Mouse (Mus musculus) MEL (cell line): ENCODE measurements around the gene Cdc42bpa. TPM values are rescaled to one million over a fixed set of nuclear protein-coding genes. Genes with fewer than 3 reads are reported as not detected.

Experiments
- DNase-seq: peaks from one replicate; pipeline ENCODE4 v3.0.0; 2011; ENCODE audit warnings: low read depth, low spot score
- H3K27ac ChIP-seq: 2 replicates; pipeline ENCODE4 v1.5.1; 2012; ENCODE audit warnings: low read depth, mild to moderate bottlenecking, control low read depth, low read length, moderate library complexity; ENCODE audit not compliant: control insufficient read depth
- H3K27me3 ChIP-seq, 2 experiments: fragments of 150-350 bp in 1 of 2; sonication (generic) in 1 of 2; 2 replicates each; pipeline ENCODE4 v1.6.1; 2012; ENCODE audit warnings: low read length in 2 of 2, mild to moderate bottlenecking in 2 of 2, improper control_type of control experiment in 1 of 2, moderate library complexity in 1 of 2; ENCODE audit not compliant: insufficient read depth in 2 of 2, control insufficient read depth in 1 of 2
- H3K36me3 ChIP-seq, 2 experiments: 2 replicates each; pipeline ENCODE4 v1.6.1; 2012 to 2014; ENCODE audit warnings: low read length in 2 of 2, improper control_type of control experiment in 1 of 2, inconsistent platforms in 1 of 2, mild to moderate bottlenecking in 1 of 2; ENCODE audit not compliant: insufficient read depth in 2 of 2, control insufficient read depth in 1 of 2
- H3K4me1 ChIP-seq, 2 experiments: fragments of 150-350 bp in 1 of 2; sonication (generic) in 1 of 2; 2 replicates each; pipeline ENCODE4 v1.6.1; 2012; ENCODE audit warnings: low read length in 2 of 2, improper control_type of control experiment in 1 of 2, mild to moderate bottlenecking in 1 of 2; ENCODE audit not compliant: insufficient read depth in 2 of 2, control insufficient read depth in 1 of 2
- H3K4me3 ChIP-seq, 2 experiments: fragments of 150-350 bp in 1 of 2; sonication (generic) in 1 of 2; 2 replicates each; pipeline ENCODE4 v1.5.1; 2012; ENCODE audit warnings: low read depth in 2 of 2, low read length in 2 of 2, mild to moderate bottlenecking in 2 of 2, moderate library complexity in 2 of 2, control low read depth in 1 of 2, improper control_type of control experiment in 1 of 2; ENCODE audit not compliant: control insufficient read depth in 1 of 2, insufficient read depth in 1 of 2
- H3K79me2 ChIP-seq: 2 replicates; pipeline ENCODE4 v1.6.1; 2012; ENCODE audit warnings: mild to moderate bottlenecking, low read length, moderate library complexity; ENCODE audit not compliant: control insufficient read depth, poor library complexity, insufficient read depth
- H3K9ac ChIP-seq: 2 replicates; pipeline ENCODE4 v1.6.1; 2012; ENCODE audit warnings: low read depth, mild to moderate bottlenecking, control low read depth, low read length, moderate library complexity; ENCODE audit not compliant: control insufficient read depth, poor library complexity, severe bottlenecking
- H3K9me3 ChIP-seq: fragments of 150-350 bp; sonication (generic); replicated peaks from 2 replicates; pipeline ENCODE4 v1.6.1; 2012; ENCODE audit warnings: mild to moderate bottlenecking, low read length, improper control_type of control experiment, moderate library complexity; ENCODE audit not compliant: insufficient read depth
- CHD1 ChIP-seq: IDR thresholded peaks from 2 replicates; pipeline ENCODE4 v1.6.1; 2012; ENCODE audit warnings: low read depth, mild to moderate bottlenecking, inconsistent platforms, low read length, improper control_type of control experiment
- CHD2 ChIP-seq: IDR thresholded peaks from 2 replicates; pipeline ENCODE4 v1.6.1; 2011; ENCODE audit warnings: low read length, improper control_type of control experiment
- ELF1 ChIP-seq: IDR thresholded peaks from 2 replicates; pipeline ENCODE4 v1.6.1; 2014; ENCODE audit warnings: low read depth, mild to moderate bottlenecking, inconsistent platforms, low read length, improper control_type of control experiment, moderate library complexity
- EP300 ChIP-seq, 2 experiments: IDR thresholded peaks; 2 replicates each; pipeline ENCODE4 v1.6.1; 2011; ENCODE audit warnings: improper control_type of control experiment in 2 of 2, low read length in 2 of 2, low read depth in 1 of 2, mild to moderate bottlenecking in 1 of 2
- ETS1 ChIP-seq: IDR thresholded peaks from 2 replicates; pipeline ENCODE4 v1.6.1; 2012; ENCODE audit warnings: low read depth, mild to moderate bottlenecking, inconsistent platforms, low read length, improper control_type of control experiment, moderate library complexity
- GATA1 ChIP-seq: IDR thresholded peaks from 2 replicates; pipeline ENCODE4 v1.6.1; 2011; ENCODE audit warnings: low read depth, low read length, improper control_type of control experiment
- JUND ChIP-seq: IDR thresholded peaks from 2 replicates; pipeline ENCODE4 v1.6.1; 2011; ENCODE audit warnings: low read depth, mild to moderate bottlenecking, improper control_type of control experiment, low read length
- MAFK ChIP-seq: IDR thresholded peaks from 2 replicates; pipeline ENCODE4 v1.6.1; 2011; ENCODE audit warnings: low read depth, mild to moderate bottlenecking, low read length, improper control_type of control experiment, borderline replicate concordance
- MAX ChIP-seq: IDR thresholded peaks from 2 replicates; pipeline ENCODE4 v1.6.1; 2011; ENCODE audit warnings: low read length, improper control_type of control experiment
- MEF2A ChIP-seq: IDR thresholded peaks from 2 replicates; pipeline ENCODE4 v1.6.1; 2014; ENCODE audit warnings: low read depth, mild to moderate bottlenecking, inconsistent platforms, low read length, improper control_type of control experiment; ENCODE audit not compliant: poor library complexity, insufficient replicate concordance, severe bottlenecking; ENCODE audit errors: extremely low read depth
- POLR2A ChIP-seq, 2 experiments: IDR thresholded peaks; 2 replicates each; pipeline ENCODE4 v1.6.1; 2011 to 2012; ENCODE audit warnings: low read length in 2 of 2, mild to moderate bottlenecking in 2 of 2, control low read depth in 1 of 2, improper control_type of control experiment in 1 of 2, low read depth in 1 of 2, moderate library complexity in 1 of 2; ENCODE audit not compliant: control insufficient read depth in 1 of 2, insufficient read depth in 1 of 2, poor library complexity in 1 of 2
- RCOR1 ChIP-seq: IDR thresholded peaks from 2 replicates; pipeline ENCODE4 v1.6.1; 2012; ENCODE audit warnings: low read depth, mild to moderate bottlenecking, inconsistent platforms, low read length, improper control_type of control experiment
- SIN3A ChIP-seq: IDR thresholded peaks from 2 replicates; pipeline ENCODE4 v1.6.1; 2012; ENCODE audit warnings: low read length, improper control_type of control experiment, inconsistent platforms
- TAL1 ChIP-seq: IDR thresholded peaks from 2 replicates; pipeline ENCODE4 v1.6.1; 2012; ENCODE audit warnings: mild to moderate bottlenecking, inconsistent platforms, low read length, moderate library complexity, mixed read lengths
- TBP ChIP-seq: IDR thresholded peaks from 2 replicates; pipeline ENCODE4 v1.8.0; 2011; ENCODE audit warnings: low read depth, low read length, improper control_type of control experiment
- TCF12 ChIP-seq: IDR thresholded peaks from 2 replicates; pipeline ENCODE4 v1.6.1; 2014; ENCODE audit warnings: low read depth, mild to moderate bottlenecking, inconsistent platforms, low read length, improper control_type of control experiment, moderate library complexity
- UBTF ChIP-seq: IDR thresholded peaks from 2 replicates; pipeline ENCODE4 v1.6.1; 2012; ENCODE audit warnings: low read depth, mild to moderate bottlenecking, inconsistent platforms, low read length, improper control_type of control experiment, moderate library complexity, borderline replicate concordance; ENCODE audit not compliant: insufficient read depth
- USF1 ChIP-seq: IDR thresholded peaks from 2 replicates; pipeline ENCODE4 v1.6.1; 2014; ENCODE audit warnings: low read depth, mild to moderate bottlenecking, inconsistent platforms, low read length, improper control_type of control experiment, moderate library complexity
- ZC3H11A ChIP-seq: IDR thresholded peaks from 2 replicates; pipeline ENCODE4 v1.6.1; 2012; ENCODE audit warnings: low read depth, mild to moderate bottlenecking, inconsistent platforms, low read length, improper control_type of control experiment
- ZKSCAN1 ChIP-seq: IDR thresholded peaks from 2 replicates; pipeline ENCODE4 v1.6.1; 2012; ENCODE audit warnings: low read depth, mild to moderate bottlenecking, inconsistent platforms, low read length, improper control_type of control experiment, moderate library complexity
- ZMIZ1 ChIP-seq: IDR thresholded peaks from 2 replicates; pipeline ENCODE4 v1.6.1; 2012; ENCODE audit warnings: low read depth, mild to moderate bottlenecking, inconsistent platforms, low read length, improper control_type of control experiment, moderate library complexity
- ZNF384 ChIP-seq: IDR thresholded peaks from 2 replicates; pipeline ENCODE4 v1.6.1; 2012; ENCODE audit warnings: low read depth, mild to moderate bottlenecking, inconsistent platforms, low read length, improper control_type of control experiment
- polyA plus RNA-seq, 2 experiments: library from polyadenylated mRNA; stranded (reverse) in 1 of 2; unstranded in 1 of 2; fragments of >175 nt in 1 of 2; fragments of >200 nt in 1 of 2; gene quantifications; 2 replicates each; pipeline versions ENCODE4 v1.2.1 to v1.2.4; 2012; ENCODE audit warnings: low replicate concordance in 2 of 2, low read depth in 1 of 2; ENCODE audit not compliant: insufficient read length in 2 of 2, insufficient read depth in 1 of 2, missing spikeins in 1 of 2
- total RNA-seq: library from RNA; depleted of rRNA; stranded (reverse); fragments of 300-350 nt; gene quantifications from 2 replicates; pipeline ENCODE4 v1.2.3, GENCODE M21; 2012

Gene Cdc42bpa
- total and polyA plus RNA-seq, 3 experiments, result 7.7 to 14.6 TPM; not detected in 1

- TF ChIP-seq TBP (no peak), GATA1 (0 out of 2 replicates have a peak, but pooled peaks have one; percentile 37)
- TF ChIP-seq, all 39 proteins: peak for 1
- H3K27me3 ChIP-seq, result no peaks in the 10 kb centered on the region
- no peak for DNase-seq
- no peak overlapping the region for H3K27ac ChIP-seq
- H3K36me3 ChIP-seq, result 0 out of 4 replicates have a peak, but pooled peaks cover 0 to 2% of the 10 kb centered on the region in 2 experiments
- no peak overlapping the region for H3K4me3 ChIP-seq
- no peaks in the 10 kb centered on the region for H3K9me3 ChIP-seq
- no peaks in the 10 kb centered on the region for H3K79me2 ChIP-seq
- H3K9ac ChIP-seq, result no peak overlapping the region
- H3K4me1 ChIP-seq, result no peaks in the 10 kb centered on the region; a peak in 1 of 4 replicates
Observed at GRCm38 (mm10) chr1:179981680-179982079, 21.4 kb downstream of the Cdc42bpa start.

DNA sequence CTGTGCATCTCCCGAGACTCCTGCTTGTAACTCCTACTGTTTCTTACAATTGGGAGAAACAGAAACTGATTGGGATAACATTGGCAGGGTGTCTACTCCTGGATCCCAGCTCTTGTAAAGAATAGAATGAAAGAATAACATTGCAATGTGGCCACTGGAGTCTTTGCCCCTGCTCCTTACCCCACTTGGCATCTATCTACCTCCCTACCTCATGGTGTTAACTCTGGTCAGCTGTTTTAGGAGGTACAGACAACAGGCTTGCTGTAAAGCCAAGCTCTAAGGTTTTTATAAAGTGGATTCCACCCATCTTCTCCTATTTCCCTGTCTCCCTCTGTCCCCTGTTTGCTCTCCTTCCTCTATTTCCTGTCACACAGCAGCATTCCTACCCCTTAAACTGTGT lies 21.9 kb downstream of the Cdc42bpa start:
- H3K27ac ChIP-seq, result no peak overlapping the region
- H3K36me3 ChIP-seq, result 0 out of 4 replicates have a peak, but pooled peaks cover 0 to 2% of the 10 kb centered on the region in 2 experiments
- no peak overlapping the region for H3K9ac ChIP-seq

DNA sequence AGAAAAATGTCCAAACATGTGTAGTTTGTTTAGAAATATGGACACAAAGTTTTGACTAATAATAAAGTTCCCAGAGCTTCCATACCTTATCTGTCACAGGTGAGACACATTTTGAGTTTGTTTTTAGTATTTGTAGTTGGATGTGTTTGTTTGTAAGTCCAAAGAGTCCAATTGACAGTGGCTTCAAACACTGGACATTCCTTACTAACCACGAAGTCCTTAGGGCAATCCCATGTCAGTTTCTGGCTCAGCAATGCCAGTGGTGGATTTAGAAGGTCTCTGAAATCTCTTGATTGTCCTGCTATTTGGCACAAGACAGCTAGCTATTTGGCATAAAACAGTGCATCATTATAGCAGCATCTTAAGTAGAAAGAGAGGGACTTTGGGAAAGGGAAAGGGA lies 22.7 kb downstream of the Cdc42bpa start:
- 0 out of 4 replicates have a peak, but pooled peaks cover 0 to 2% of the 10 kb centered on the region in 2 experiments for H3K36me3 ChIP-seq
- no peak for DNase-seq
- TF ChIP-seq EP300 (IDR thresholded peaks at IDR 0.05; ENCODE audit: low read depth in 1 of 2, low read length in 2 of 2) (no peak), TAL1 (no peak), RCOR1 (no peak), ZNF384 (no peak), MEF2A (no peak), ELF1 (no peak), UBTF (no peak)
- TF ChIP-seq, all 39 proteins: peak for 0
- Histone ChIP-seq H3K4me3 (no peak overlapping the region), H3K9ac (no peak overlapping the region), H3K4me1 (no peaks in the 10 kb centered on the region; a peak in 1 of 4 replicates), H3K79me2 (no peaks in the 10 kb centered on the region), H3K9me3 (no peaks in the 10 kb centered on the region), H3K27ac (no peak overlapping the region), H3K27me3 (no peaks in the 10 kb centered on the region)

More for the DNA sequence above, 21.9 kb downstream of the Cdc42bpa start:
- H3K79me2 ChIP-seq, result no peaks in the 10 kb centered on the region
- H3K4me3 ChIP-seq, result no peak overlapping the region
- H3K27me3 ChIP-seq, result no peaks in the 10 kb centered on the region
- no peaks in the 10 kb centered on the region for H3K9me3 ChIP-seq
- DNase-seq, result no peak
- no peak for TF ChIP-seq ZMIZ1
- TF ChIP-seq CHD2, result no peak
- TF ChIP-seq ETS1, result no peak
- TF ChIP-seq ZKSCAN1, result no peak
- TF ChIP-seq ZC3H11A, result no peak
- TF ChIP-seq JUND, result no peak
- no peak for TF ChIP-seq CHD1
- no peak for TF ChIP-seq MAFK
- no peak for TF ChIP-seq SIN3A
- TF ChIP-seq MAX, result no peak
- no peak for TF ChIP-seq TCF12
- TF ChIP-seq USF1, result no peak
- no peak for TF ChIP-seq POLR2A (IDR thresholded peaks at IDR 0.05; ENCODE audit: control insufficient read depth in 1 of 2, insufficient read depth in 1 of 2, low read depth in 1 of 2, low read length in 2 of 2, poor library complexity in 1 of 2)
- no peak for TF ChIP-seq ZNF384
- no peaks in the 10 kb centered on the region; a peak in 1 of 4 replicates for H3K4me1 ChIP-seq
